Mouse (Mus musculus): ENCODE data around the gene Lrrc75a. TPM values are rescaled to one million over a fixed set of nuclear protein-coding genes. Genes with fewer than 3 reads are reported as not detected.
"Not testable (repeated sequence)": the region's sequence is repeated elsewhere in the genome, so short reads cannot be mapped to it uniquely, and the experiment has no call there.

Gene Lrrc75a
- total RNA-seq (2021) = 1 to 10 TPM; 4.4 to 7.1 TPM

DNA sequence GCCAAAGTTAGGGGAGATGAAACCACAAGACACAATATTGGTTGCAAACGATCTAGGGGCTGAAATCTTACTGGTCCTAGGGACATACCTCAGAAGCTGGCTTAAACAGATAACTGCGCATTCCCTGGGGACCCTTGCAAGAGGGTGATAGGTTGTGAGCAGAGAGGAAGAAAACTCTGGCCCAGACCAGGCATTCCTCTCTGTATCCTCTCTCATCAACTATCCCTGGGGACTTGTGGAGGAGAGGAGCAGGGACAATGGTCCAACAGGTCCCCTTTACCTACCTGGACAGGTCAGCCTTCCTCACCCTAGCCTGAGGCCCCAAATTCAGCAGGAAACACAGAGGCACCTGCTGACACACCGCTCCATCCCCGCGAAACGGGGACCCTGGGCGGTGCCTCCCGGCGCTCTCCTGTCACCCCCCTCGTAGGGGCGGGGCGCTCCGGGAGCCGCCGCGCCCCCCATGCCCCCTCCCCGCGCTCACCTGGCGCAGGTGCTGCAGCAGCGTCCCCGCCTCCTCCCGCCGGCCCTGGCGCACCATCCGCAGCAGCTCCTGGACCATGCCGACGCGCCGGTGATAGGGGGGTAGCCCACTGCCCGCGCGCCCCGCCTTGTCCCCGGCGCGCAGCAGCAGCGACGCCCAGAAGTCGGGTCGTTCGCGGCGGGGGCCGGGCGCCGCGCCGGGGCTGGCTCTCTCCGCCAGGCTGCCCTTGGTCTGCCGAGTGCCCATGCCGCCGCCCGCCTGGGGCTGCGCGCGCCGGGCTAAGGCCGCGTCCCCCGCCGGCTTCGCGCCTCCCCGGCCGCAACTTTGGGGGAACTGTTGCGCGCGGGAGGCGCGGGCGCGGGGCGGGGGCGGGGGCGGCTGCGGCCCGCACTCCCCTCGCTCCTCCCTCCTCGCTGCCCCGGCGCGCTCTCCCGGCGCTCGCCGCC is at the start of gene Lrrc75a:
Gene Lrrc75a, minus strand, starts transcription at position 863 of the 930 bp plus-strand sequence.
- intact Hi-C loops (cut with DNase I) = loop anchor here (1.0 to 2.0 kb wide), 2 partner anchors 27 to 35 kb away; no protein-coding TSS in a partner anchor
- peak in 1 of 2 experiments; percentile 67 for DNase-seq

DNA sequence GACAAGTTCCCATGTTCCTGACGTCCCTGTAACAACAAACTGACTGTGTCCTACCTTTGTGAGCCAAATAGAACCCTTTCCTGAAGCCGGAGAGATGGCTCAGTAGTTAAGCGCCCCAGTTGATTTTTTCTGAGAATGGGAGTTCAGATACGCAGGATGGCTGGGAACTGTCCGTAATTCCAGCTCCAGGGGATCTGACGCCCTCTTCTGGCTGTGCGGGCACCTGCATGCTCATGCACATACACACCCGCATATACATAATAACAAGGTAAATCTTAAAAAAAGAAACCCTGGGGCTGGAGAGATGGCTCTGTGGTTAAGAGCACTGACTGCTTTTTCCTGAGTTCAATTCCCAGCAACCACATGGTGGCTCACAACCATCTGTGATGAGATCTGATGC is 46.8 kb upstream of the Lrrc75a start:
- intact Hi-C loops (cut with DNase I) = no loop called here
- no peak for DNase-seq

GRCm38 (mm10) chr11:62693299-62694184 is 45.2 kb upstream of the Lrrc75a start:
- intact Hi-C loops (cut with DNase I) = loop anchor here (5.0 kb wide), 1 partner anchor 81 kb away; no protein-coding TSS in a partner anchor
- peak in 1 of 2 experiments; percentile 14 for DNase-seq

DNA sequence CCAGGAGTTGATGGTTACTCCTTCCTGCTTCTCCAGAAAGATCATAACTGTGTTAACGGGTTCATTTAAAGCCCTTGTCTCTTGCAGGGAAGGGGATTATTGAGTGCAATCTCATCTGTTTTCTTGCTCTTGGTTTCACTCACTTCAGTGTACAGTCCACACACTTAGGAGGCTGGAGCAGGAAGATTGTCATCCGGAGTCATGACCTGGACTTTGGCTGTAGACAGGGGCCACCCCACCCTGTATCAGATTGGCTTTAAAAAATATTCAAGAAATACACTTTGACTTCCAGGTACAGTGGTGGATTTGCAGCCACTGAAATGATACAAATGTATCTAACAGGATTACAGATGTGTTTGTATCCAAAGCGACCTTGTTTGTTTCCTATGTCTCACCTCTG is 43.3 kb upstream of the Lrrc75a start:
- intact Hi-C loops (cut with DNase I) = loop anchor here (5.0 kb wide), 1 partner anchor 79 kb away; no protein-coding TSS in a partner anchor
- DNase-seq = no peak

GRCm38 (mm10) chr11:62679954-62680353 is 31.6 kb upstream of the Lrrc75a start:
- intact Hi-C loops (cut with DNase I) = no loop called here
- no peak for DNase-seq

- no peak for DNase-seq
- intact Hi-C loops (cut with DNase I) = no loop called here
Measured at GRCm38 (mm10) chr11:62678778-62679354, 30.5 kb upstream of the Lrrc75a start.

GRCm38 (mm10) chr11:62676290-62676596 is 27.9 kb upstream of the Lrrc75a start:
- intact Hi-C loops (cut with DNase I) = no loop called here
- no peak for DNase-seq

DNA sequence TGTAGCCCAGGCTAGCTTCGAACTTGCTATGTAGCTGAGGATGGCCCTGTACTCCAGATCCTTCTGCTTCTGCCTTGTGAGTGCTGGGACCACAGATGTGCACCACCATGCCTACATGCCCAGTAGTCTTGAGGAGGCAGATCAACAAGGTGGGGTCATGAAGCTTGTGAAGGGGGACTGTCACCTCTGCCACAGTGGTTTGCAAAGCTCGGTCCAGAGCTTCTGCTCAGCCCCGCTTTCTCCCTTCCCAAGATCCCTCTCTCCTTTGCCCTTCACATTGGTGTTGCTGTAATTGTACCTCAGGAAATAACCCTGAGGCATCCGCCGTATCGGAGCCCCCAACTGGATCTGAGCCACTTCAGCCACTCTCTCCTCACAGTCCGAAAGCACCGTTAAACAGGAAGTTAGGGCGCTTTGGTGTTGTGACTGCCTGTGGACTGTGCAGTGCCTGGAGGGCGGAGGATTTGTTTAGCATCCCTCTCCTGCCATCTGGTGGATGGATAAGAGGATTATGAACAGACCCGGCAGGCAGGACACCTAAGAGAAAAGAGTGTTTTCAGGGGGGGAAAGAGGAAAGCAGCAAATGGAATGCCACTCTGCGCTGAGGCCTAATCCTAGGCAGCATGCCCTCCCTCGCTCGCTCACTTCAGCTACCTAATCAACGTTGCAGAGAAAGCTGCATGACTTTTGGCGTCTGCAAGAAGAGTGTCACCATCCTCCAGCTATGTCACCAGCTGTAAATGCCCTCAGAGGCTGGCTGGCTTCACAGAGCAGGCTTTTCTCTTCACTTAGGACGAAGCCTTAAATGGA is 27.4 kb upstream of the Lrrc75a start:
- intact Hi-C loops (cut with DNase I) = loop anchor here (1.0 to 2.0 kb wide), 2 partner anchors 27 to 62 kb away; partner anchors contain the start of genes Lrrc75a and Mmgt2
- peak; percentile 60 to 64 for DNase-seq

DNA sequence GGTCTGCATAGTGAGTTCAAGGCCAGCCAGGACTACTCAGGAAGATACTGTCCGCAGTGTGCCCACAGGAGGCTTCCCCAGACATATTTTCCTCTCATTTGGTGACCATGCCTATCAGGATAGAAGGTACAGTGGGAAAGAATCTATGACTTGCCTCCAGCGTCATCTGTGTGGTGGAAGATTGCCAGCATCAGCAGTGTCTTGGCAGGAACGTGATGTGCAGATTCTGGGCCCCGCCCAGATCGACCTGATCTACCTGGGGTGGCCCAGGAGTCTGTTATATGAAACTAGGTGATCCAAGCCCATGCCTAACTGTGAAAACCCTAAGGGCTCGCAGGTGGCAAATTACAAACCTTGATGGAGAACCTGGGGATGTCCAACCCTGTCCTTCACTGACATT is 21.7 kb upstream of the Lrrc75a start:
- intact Hi-C loops (cut with DNase I) = no loop called here
- no peak for DNase-seq

- intact Hi-C loops (cut with DNase I) = no loop called here
- no peak for DNase-seq
Measured at GRCm38 (mm10) chr11:62669471-62669870, 21.1 kb upstream of the Lrrc75a start.

DNA sequence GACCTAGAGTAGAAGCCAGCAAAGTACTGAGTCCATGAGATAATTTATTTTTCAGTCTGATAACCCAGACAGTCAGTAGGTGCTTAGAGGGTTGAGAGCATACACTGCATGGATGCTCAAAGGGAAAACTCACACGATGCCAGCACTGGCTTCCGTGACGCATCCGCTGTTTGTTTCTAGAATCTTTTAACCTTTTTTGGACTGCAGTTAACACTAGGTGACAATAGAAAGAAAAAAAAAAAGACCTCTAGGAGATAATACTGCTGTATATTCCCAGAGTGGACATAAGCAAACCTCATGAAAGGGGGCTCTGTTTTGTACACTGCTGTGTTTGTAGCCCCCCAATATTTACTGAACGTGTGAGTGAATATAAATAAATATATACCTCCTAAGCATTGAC is 20.7 kb upstream of the Lrrc75a start:
- DNase-seq = no peak
- intact Hi-C loops (cut with DNase I) = no loop called here

DNA sequence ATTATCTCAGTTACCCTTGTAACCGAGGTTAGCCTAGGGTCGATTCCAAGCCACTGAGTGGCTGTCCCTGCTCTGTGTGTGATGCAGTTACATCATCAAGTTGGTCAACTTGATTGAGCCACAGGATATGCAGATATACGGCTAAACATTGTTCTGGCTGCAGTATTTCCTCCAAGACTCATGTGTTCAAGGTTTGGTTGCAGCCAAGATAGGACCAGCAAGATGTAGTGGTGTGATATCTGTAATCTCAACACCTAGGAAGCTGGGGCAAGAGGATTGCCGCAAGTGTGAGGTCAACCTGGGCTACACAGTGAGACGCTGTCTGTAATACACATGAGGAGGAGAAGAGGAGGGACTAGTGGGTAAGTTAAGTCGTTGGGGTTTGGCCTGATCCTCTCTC is 15.9 kb upstream of the Lrrc75a start:
- intact Hi-C loops (cut with DNase I) = no loop called here
- no peak for DNase-seq

- intact Hi-C loops (cut with DNase I) = no loop called here
- no peak for DNase-seq
Measured at GRCm38 (mm10) chr11:62660885-62661284, 12.6 kb upstream of the Lrrc75a start.

DNA sequence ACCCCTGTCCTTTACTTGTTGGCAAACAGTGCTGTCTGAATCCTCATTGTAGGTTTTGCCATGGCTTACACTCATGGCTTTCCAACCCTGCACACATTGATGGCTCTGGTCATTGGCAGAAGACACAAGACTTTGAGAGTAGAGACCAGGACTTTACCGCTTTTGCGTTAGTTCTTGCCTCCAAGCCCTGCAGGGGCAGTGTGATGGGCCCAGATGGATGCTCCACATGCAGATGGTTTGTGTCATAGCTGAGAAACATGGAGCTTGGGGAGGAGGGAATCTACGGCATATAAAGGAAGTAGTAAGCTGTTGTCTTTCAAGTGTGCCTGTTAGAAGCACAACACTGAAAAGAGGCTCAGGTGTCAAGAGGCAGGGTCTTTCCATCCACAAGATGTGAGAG is 3.8 kb upstream of the Lrrc75a start:
- no peak for DNase-seq
- intact Hi-C loops (cut with DNase I) = no loop called here

GRCm38 (mm10) chr11:62651563-62651962 is 3.2 kb upstream of the Lrrc75a start:
- intact Hi-C loops (cut with DNase I) = no loop called here
- no peak for DNase-seq

GRCm38 (mm10) chr11:62649803-62650202 is 1.5 kb upstream of the Lrrc75a start:
- DNase-seq = not testable (repeated sequence)
- intact Hi-C loops (cut with DNase I) = loop anchor here (2.0 kb wide), 1 partner anchor 25 kb away; no protein-coding TSS in a partner anchor

GRCm38 (mm10) chr11:62648591-62649391 is 468 bp upstream of the Lrrc75a start, which contains the start of gene Mmgt2:
Gene Mmgt2, plus strand, starts transcription at chr11:62648664.
- peak; percentile 96 to 97 for DNase-seq
- intact Hi-C loops (cut with DNase I) = loop anchor here (1.0 to 2.0 kb wide), 2 partner anchors 26 to 35 kb away; no protein-coding TSS in a partner anchor

DNA sequence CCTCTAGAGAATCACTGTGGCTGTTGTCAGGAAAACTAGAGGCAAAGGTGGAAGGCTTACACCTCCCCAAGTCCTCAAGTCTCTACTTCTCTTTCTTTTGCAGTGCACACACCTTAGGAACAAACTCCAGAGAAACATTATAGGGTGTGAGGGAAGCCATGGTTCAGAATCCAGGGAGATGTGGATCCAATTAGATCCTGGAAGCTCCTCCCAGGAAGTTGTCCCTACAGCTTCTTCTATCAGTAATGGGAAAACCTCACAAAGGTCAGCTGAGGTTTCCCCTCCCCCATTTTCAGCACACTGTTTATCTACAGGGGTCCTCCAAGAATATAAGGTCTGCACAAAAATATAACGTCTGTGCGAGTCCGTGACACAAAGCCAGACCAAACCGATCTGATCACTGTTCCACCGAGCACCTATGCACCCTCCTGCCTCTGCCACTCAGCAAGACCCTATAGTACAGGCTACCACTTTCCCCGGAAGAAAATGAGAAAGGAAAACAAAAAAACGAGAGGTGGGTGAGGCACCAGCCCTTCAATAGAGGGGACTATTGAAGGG is 1.3 kb downstream of the Lrrc75a start:
- intact Hi-C loops (cut with DNase I) = no loop called here
- DNase-seq = no peak

DNA sequence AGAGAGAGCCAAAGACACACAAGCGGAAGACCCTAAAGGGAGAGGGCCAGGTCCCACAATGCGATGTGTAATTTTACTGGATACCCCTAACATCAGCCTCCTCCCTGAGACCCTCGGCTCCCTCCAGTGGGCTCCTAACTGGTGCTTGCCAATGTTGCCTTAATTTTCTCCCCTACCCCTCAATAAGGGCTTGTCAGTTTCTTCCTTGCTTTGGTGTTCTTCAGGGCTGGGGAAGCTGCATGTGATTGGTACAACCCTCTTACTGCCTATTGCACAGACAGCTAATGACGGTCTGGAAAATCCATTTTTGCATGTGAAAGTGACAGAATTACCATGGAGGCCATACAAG is 1.9 kb downstream of the Lrrc75a start:
- intact Hi-C loops (cut with DNase I) = no loop called here
- no peak for DNase-seq

Data from heart, postnatal 36 days (tissue).